Mouse (Mus musculus) hindbrain, embryonic 15.5 days (tissue): ENCODE results near the gene Rnf144b. TPM values are rescaled to one million over a fixed set of nuclear protein-coding genes. Genes with fewer than 3 reads are reported as not detected.

ENCODE experiments used
- ATAC-seq: fragments of 200-750 bp; cut with Nextera tagmentation; 2 replicates; pipeline ENCODE4 v1.8.0; 2017; ENCODE audit warnings: low read depth, moderate number of reproducible peaks, moderate TSS enrichment; ENCODE audit not compliant: low FRiP score
- H3K27ac ChIP-seq: fragments of 300-500 bp; sonication (generic); replicated peaks from 2 replicates; pipeline ENCODE4 v1.5.1; 2015; ENCODE audit warnings: mild to moderate bottlenecking, inconsistent platforms
- H3K27me3 ChIP-seq: fragments of 300-500 bp; sonication (generic); 2 replicates; pipeline ENCODE4 v1.6.1; 2015; ENCODE audit warnings: control low read depth, inconsistent platforms
- H3K36me3 ChIP-seq: fragments of 300-500 bp; sonication (generic); 2 replicates; pipeline ENCODE4 v1.6.1; 2015; ENCODE audit warnings: control low read depth, inconsistent platforms
- H3K4me1 ChIP-seq: fragments of 300-500 bp; sonication (generic); replicated peaks from 2 replicates; pipeline ENCODE4 v1.6.1; 2015; ENCODE audit warnings: control low read depth, inconsistent platforms
- H3K4me2 ChIP-seq: fragments of 300-500 bp; sonication (generic); 2 replicates; pipeline ENCODE4 v1.6.1; 2015; ENCODE audit warnings: moderate library complexity, mild to moderate bottlenecking, inconsistent platforms
- H3K4me3 ChIP-seq: fragments of 300-500 bp; sonication (generic); 2 replicates; pipeline ENCODE4 v1.5.1; 2015; ENCODE audit warnings: mild to moderate bottlenecking, inconsistent platforms
- H3K9ac ChIP-seq: fragments of 300-500 bp; sonication (generic); 2 replicates; pipeline ENCODE4 v1.6.1; 2015; ENCODE audit warnings: inconsistent platforms
- H3K9me3 ChIP-seq: fragments of 300-500 bp; sonication (generic); 2 replicates; pipeline ENCODE4 v1.6.1; 2016; ENCODE audit warnings: control low read depth, inconsistent platforms
- whole genome bisulfite sequencing: fragments of 180-500 bp; shearing (Covaris S2); methylation state at CpG from one replicate; pipeline ENCODE4 v1.1.7; 2015; 5-methylcytosine and 5-hydroxymethylcytosine counted together
- polyA plus RNA-seq: library from polyadenylated mRNA; unstranded; fragments of >200 nt; fragmentation: Nextera tagmentation; extraction: Ambion mirVana; gene quantifications from 2 replicates; pipeline ENCODE4 v1.2.1, GENCODE M21; 2015

Rnf144b gene
- polyA plus RNA-seq, 1 experiment from 2014 or later: 0.96 TPM

GRCm38 (mm10) chr13:47253711-47254110 lies 131.3 kb downstream of the Rnf144b start:
- H3K4me2 ChIP-seq: no peak overlapping the region
- no peaks in the 10 kb centered on the region for H3K9me3 ChIP-seq
- H3K4me1 ChIP-seq: no peaks in the 10 kb centered on the region
- no peak for ATAC-seq
- no peaks in the 10 kb centered on the region for H3K27me3 ChIP-seq
- 77% methylated on average over 5 of the region's 5 CpGs for WGBS
- H3K27ac ChIP-seq: no peak overlapping the region
- no peak overlapping the region for H3K9ac ChIP-seq
- no peak overlapping the region for H3K4me3 ChIP-seq
- H3K36me3 ChIP-seq: no peaks in the 10 kb centered on the region

DNA sequence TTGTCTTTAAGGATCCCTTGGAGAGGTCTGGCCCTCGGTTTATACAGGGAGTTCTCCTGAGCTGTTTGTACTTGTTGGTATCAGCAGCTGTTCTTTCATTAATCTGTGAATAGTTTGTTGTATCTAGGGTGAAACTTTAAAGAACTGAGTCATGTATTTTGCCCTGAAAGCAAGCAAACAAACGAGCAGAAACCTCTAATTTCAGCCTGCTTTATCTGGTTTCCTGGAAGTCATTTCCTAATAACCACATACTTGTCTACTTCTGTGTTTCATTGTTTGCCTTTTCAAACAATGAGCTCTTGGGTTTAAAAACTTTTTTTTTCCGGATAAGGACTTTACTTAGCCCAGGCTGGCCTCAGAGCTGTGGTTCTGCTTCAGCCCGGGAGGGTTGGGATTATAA lies 136.8 kb downstream of the Rnf144b start:
- H3K27me3 ChIP-seq: no peaks in the 10 kb centered on the region
- ATAC-seq: no peak
- H3K9ac ChIP-seq: no peak overlapping the region
- no peaks in the 10 kb centered on the region for H3K36me3 ChIP-seq
- H3K9me3 ChIP-seq: no peaks in the 10 kb centered on the region
- H3K4me2 ChIP-seq: no peak overlapping the region
- H3K27ac ChIP-seq: no peak overlapping the region
- H3K4me3 ChIP-seq: no peak overlapping the region
- WGBS: 70% methylated on average over 4 of the region's 4 CpGs
- H3K4me1 ChIP-seq: no peaks in the 10 kb centered on the region

DNA sequence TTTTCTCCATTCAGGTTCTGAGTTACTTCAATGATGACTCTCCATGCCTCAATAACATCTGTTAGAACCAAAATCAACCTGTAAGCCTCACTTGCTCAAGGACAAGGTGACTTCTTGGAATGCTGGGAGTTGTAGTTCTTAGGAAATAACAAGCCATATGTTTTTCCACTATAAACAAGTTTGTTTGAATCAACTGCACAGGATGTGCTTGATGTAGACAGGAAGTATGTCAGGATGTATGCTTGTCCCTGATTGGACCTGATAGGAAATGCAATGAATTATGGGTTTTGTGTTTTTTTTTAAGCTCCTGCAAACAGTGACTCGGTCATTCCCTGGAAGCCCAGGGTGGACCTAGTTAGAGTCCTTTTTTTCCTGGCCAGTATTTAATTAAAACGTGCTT lies 139.5 kb downstream of the Rnf144b start:
- no peak overlapping the region for H3K27ac ChIP-seq
- H3K9me3 ChIP-seq: no peaks in the 10 kb centered on the region
- H3K4me3 ChIP-seq: no peak overlapping the region
- H3K27me3 ChIP-seq: no peaks in the 10 kb centered on the region
- no peak overlapping the region for H3K9ac ChIP-seq
- ATAC-seq: peak; percentile 85
- H3K4me2 ChIP-seq: 0 out of 2 replicates have a peak overlapping the region, but pooled peaks have one; percentile 14
- H3K4me1 ChIP-seq: no peaks in the 10 kb centered on the region
- H3K36me3 ChIP-seq: no peaks in the 10 kb centered on the region
- 63% methylated on average over 2 of the region's 2 CpGs for WGBS

DNA sequence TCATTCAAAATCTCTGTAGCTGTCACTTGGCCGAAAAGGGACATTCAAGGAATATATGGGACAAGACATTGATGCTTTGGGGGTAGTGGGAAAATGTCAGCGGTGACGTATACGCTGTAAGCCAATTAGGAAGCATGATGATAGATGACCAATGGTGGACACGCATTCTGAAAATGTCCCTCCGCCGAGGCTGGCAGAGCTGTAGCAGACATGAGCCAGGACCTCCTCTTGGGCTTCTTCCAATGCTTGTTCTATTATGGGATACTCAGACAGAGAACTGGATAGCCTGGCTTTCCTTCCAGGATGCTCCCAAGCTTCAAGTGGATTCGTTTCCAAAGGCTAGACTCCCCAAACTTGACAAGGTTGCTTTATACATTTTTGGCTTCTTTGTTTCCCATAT lies 141.9 kb downstream of the Rnf144b start:
- WGBS: 73% methylated on average over 8 of the region's 8 CpGs
- Histone ChIP-seq H3K9me3 (no peaks in the 10 kb centered on the region), H3K4me1 (no peaks in the 10 kb centered on the region), H3K4me2 (no peak overlapping the region), H3K4me3 (no peak overlapping the region), H3K36me3 (no peaks in the 10 kb centered on the region), H3K27me3 (no peaks in the 10 kb centered on the region), H3K9ac (no peak overlapping the region), H3K27ac (no peak overlapping the region)
- ATAC-seq: no peak

DNA sequence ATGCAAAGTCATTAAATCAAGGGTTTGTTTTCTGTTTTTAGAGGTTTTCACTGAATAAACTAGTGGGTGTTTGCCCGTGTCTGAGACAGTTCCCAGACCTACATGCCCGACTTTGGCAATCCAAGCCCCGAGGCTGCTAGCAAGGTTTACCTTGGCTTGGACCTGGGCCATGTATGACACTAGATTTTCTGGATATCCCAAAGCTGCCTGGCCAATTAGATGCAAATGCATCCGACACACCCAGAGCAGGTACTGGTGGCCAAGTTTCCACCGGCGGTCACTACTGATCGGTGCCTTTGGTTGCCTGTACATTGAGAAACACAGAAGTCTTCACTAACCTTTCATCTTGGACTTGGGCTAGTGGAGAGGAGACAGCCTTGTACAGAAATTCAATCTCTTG lies 144.0 kb downstream of the Rnf144b start:
- H3K4me2 ChIP-seq: no peak overlapping the region
- H3K4me3 ChIP-seq: no peak overlapping the region
- WGBS: 92% methylated on average over 7 of the region's 7 CpGs

GRCm38 (mm10) chr13:47268227-47268626 lies 145.8 kb downstream of the Rnf144b start:
- H3K9ac ChIP-seq: no peak overlapping the region
- 64% methylated on average over 3 of the region's 3 CpGs for WGBS
- no peak overlapping the region for H3K4me3 ChIP-seq
- no peak overlapping the region for H3K27ac ChIP-seq
- no peak for ATAC-seq
- H3K4me1 ChIP-seq: peaks cover 4% of the 10 kb centered on the region
- H3K9me3 ChIP-seq: no peaks in the 10 kb centered on the region
- H3K27me3 ChIP-seq: no peaks in the 10 kb centered on the region
- no peak overlapping the region for H3K4me2 ChIP-seq
- H3K36me3 ChIP-seq: no peaks in the 10 kb centered on the region

More for the DNA sequence above, 144.0 kb downstream of the Rnf144b start:
- H3K4me1 ChIP-seq: no peaks in the 10 kb centered on the region
- H3K9ac ChIP-seq: no peak overlapping the region
- H3K27ac ChIP-seq: no peak overlapping the region
- H3K27me3 ChIP-seq: no peaks in the 10 kb centered on the region
- no peak for ATAC-seq
- no peaks in the 10 kb centered on the region for H3K9me3 ChIP-seq
- H3K36me3 ChIP-seq: no peaks in the 10 kb centered on the region

- H3K4me1 ChIP-seq: peaks cover 15% of the 10 kb centered on the region
- no peak overlapping the region for H3K4me3 ChIP-seq
- WGBS: 12% methylated on average over 8 of the region's 8 CpGs
- H3K27me3 ChIP-seq: no peaks in the 10 kb centered on the region
- no peaks in the 10 kb centered on the region for H3K36me3 ChIP-seq
- H3K4me2 ChIP-seq: peak overlapping the region; percentile 50
- no peak overlapping the region for H3K9ac ChIP-seq
- ATAC-seq: no peak
- H3K9me3 ChIP-seq: no peaks in the 10 kb centered on the region
- no peak overlapping the region for H3K27ac ChIP-seq
These were observed 150.5 kb downstream of the Rnf144b start for GRCm38 (mm10) chr13:47272928-47273327.

- no peak overlapping the region for H3K4me3 ChIP-seq
- H3K27ac ChIP-seq: no peak overlapping the region
- peaks cover 19% of the 10 kb centered on the region for H3K4me1 ChIP-seq
- H3K36me3 ChIP-seq: no peaks in the 10 kb centered on the region
- H3K9ac ChIP-seq: no peak overlapping the region
- 0 out of 2 replicates have a peak, but pooled peaks have one; percentile 15 for ATAC-seq
- peak overlapping the region; percentile 50 for H3K4me2 ChIP-seq
- H3K9me3 ChIP-seq: no peaks in the 10 kb centered on the region
- 4% methylated on average over 11 of the region's 11 CpGs for WGBS
- no peaks in the 10 kb centered on the region for H3K27me3 ChIP-seq
These were observed 151.0 kb downstream of the Rnf144b start for GRCm38 (mm10) chr13:47273487-47273886.

GRCm38 (mm10) chr13:47274139-47274538 lies 151.7 kb downstream of the Rnf144b start:
- Histone ChIP-seq H3K27me3 (no peaks in the 10 kb centered on the region), H3K4me3 (no peak overlapping the region), H3K36me3 (no peaks in the 10 kb centered on the region), H3K4me2 (no peak overlapping the region), H3K4me1 (peaks cover 19% of the 10 kb centered on the region), H3K9me3 (no peaks in the 10 kb centered on the region), H3K27ac (no peak overlapping the region), H3K9ac (no peak overlapping the region)
- WGBS: 17% methylated on average over 2 of the region's 3 CpGs
- ATAC-seq: no peak

GRCm38 (mm10) chr13:47277000-47277823 lies 154.8 kb downstream of the Rnf144b start:
- no peak overlapping the region for H3K9ac ChIP-seq
- no peaks in the 10 kb centered on the region for H3K36me3 ChIP-seq
- H3K4me1 ChIP-seq: peaks cover 19% of the 10 kb centered on the region
- no peak for ATAC-seq
- no peak overlapping the region for H3K4me2 ChIP-seq
- no peaks in the 10 kb centered on the region for H3K27me3 ChIP-seq
- no peak overlapping the region for H3K4me3 ChIP-seq
- no peak overlapping the region for H3K27ac ChIP-seq
- no peaks in the 10 kb centered on the region for H3K9me3 ChIP-seq
- 21% methylated on average over 13 of the region's 13 CpGs for WGBS

DNA sequence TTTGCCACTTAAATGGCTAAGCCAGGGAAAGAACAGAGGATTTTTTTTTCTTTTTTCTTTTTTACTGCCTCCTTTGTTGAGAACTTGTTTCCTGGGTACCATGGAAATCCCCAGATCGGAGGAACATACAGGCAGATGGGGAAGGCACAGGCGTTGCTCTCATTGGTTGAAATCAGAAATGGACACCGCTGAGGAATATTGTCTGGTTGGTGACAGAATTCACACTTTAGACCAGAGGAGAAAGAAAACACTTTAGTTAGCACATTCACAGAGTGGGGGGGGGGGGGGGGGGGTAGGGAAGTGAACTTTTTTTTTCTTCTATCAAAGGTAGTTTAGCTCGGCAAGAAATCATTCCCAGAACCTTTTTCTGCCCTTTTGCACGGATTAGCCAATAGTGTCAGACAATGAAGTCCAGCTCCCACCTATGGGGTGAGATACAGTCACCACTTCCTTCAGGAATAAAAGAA lies 155.4 kb downstream of the Rnf144b start:
- no peaks in the 10 kb centered on the region for H3K36me3 ChIP-seq
- no peak overlapping the region for H3K27ac ChIP-seq
- no peak overlapping the region for H3K4me3 ChIP-seq
- H3K27me3 ChIP-seq: no peaks in the 10 kb centered on the region
- H3K9me3 ChIP-seq: no peaks in the 10 kb centered on the region
- H3K4me1 ChIP-seq: peaks cover 18% of the 10 kb centered on the region
- no peak overlapping the region for H3K9ac ChIP-seq
- no peak overlapping the region for H3K4me2 ChIP-seq
- no peak for ATAC-seq
- WGBS: 17% methylated on average over 5 of the region's 5 CpGs

DNA sequence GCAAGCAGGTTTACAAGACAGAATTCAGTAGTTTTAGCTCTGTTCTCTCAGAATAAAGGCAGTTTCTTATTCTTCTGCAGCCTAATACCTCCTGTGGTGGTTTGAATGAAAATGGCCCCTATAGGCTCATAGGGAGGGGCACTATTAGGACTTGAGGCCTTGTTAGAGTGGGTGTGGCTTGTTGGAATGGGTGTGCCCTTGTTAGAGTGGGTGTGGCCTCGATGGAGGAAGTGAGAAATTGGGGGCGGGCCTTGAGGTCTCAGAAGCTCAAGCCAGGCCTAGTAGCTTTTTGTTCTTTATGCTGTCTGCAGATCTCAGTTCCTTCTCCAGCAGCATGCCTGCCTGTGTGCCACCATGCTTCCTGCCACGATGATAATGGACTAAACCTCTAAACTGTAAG lies 159.8 kb downstream of the Rnf144b start:
- H3K27me3 ChIP-seq: no peaks in the 10 kb centered on the region
- ATAC-seq: no peak
- no peaks in the 10 kb centered on the region for H3K9me3 ChIP-seq
- no peak overlapping the region for H3K4me2 ChIP-seq
- no peak overlapping the region for H3K9ac ChIP-seq
- H3K4me1 ChIP-seq: peaks cover 10% of the 10 kb centered on the region; the same call in 1 of the 2 replicates
- H3K4me3 ChIP-seq: no peak overlapping the region
- no peak overlapping the region for H3K27ac ChIP-seq
- H3K36me3 ChIP-seq: no peaks in the 10 kb centered on the region
- WGBS: 81% methylated on average over 3 of the region's 3 CpGs
